Mouse (Mus musculus): ENCODE measurements around the gene Olfr1215.
"Not testable (repeated sequence)": the region's sequence is repeated elsewhere in the genome, so short reads cannot be mapped to it uniquely, and the experiment has no call there.

The Olfr1215 gene

GRCm38 (mm10) chr2:89006873-89007272 is at the start of gene Olfr1215:
Gene Olfr1215, minus strand, starts transcription at chr2:89006973.
- no peak for DNase-seq

- DNase-seq, result no peak
Measured at GRCm38 (mm10) chr2:89031965-89032364, 25.2 kb upstream of the Olfr1215 start, which contains the start of gene Olfr1217. Gene Olfr1217, minus strand, starts transcription at chr2:89032065.

- DNase-seq, result not testable (repeated sequence)
Measured at GRCm38 (mm10) chr2:89021436-89021835, 14.7 kb upstream of the Olfr1215 start.

GRCm38 (mm10) chr2:89018240-89018639 is 11.5 kb upstream of the Olfr1215 start, which contains the start of gene Olfr1216:
Gene Olfr1216, minus strand, starts transcription at chr2:89018340.
- DNase-seq, result no peak

- DNase-seq, result no peak
Measured at GRCm38 (mm10) chr2:88992553-88992952, 14.2 kb downstream of the Olfr1215 start, which contains the start of gene Olfr1214. Gene Olfr1214, minus strand, starts transcription at chr2:88992653.

- no peak for DNase-seq
Measured at GRCm38 (mm10) chr2:88980181-88980580, 26.6 kb downstream of the Olfr1215 start, which contains the start of gene Gm13762. Gene Gm13762, minus strand, starts transcription at chr2:88980281.

- no peak for DNase-seq
Measured at GRCm38 (mm10) chr2:88953669-88954068, 53.1 kb downstream of the Olfr1215 start, which contains the start of gene Olfr1212. Gene Olfr1212, plus strand, starts transcription at chr2:88953969.
